Mouse (Mus musculus) G1E (cell line): ENCODE results near the gene Hebp1. TPM values are rescaled to one million over a fixed set of nuclear protein-coding genes. Genes with fewer than 3 reads are reported as not detected.

ENCODE experiments used
- ATAC-seq: 2 replicates; pipeline ENCODE4 v1.8.0; 2016; ENCODE audit warnings: mild to moderate bottlenecking; ENCODE audit not compliant: insufficient number of reproducible peaks, poor library complexity, low FRiP score, severe bottlenecking; ENCODE audit errors: extremely low read depth
- DNase-seq: peaks from one replicate; pipeline ENCODE4 v3.0.0; 2012; ENCODE audit warnings: low spot score
- H3K27me3 ChIP-seq: 2 replicates; pipeline ENCODE4 v1.6.1; 2012; ENCODE audit warnings: mild to moderate bottlenecking, low read length, inconsistent platforms; ENCODE audit not compliant: insufficient read depth
- H3K36me3 ChIP-seq: replicated peaks from 2 replicates; pipeline ENCODE3; 2012; ENCODE audit warnings: mild to moderate bottlenecking, inconsistent platforms
- H3K4me1 ChIP-seq: 2 replicates; pipeline ENCODE4 v1.6.1; 2012; ENCODE audit warnings: low read depth, low read length, inconsistent platforms, mixed read lengths; ENCODE audit not compliant: insufficient read depth
- H3K4me3 ChIP-seq: 2 replicates; pipeline ENCODE4 v1.5.1; 2012; ENCODE audit warnings: low read depth, mild to moderate bottlenecking, inconsistent platforms, low read length, moderate library complexity, mixed read lengths
- H3K9me3 ChIP-seq: replicated peaks from 2 replicates; pipeline ENCODE4 v1.6.1; 2012; ENCODE audit warnings: inconsistent platforms
- CTCF ChIP-seq: IDR thresholded peaks from 2 replicates; pipeline ENCODE4 v1.5.1; 2012; ENCODE audit warnings: low read depth, low read length, inconsistent platforms, mixed read lengths
- GATA1 ChIP-seq: IDR thresholded peaks from 2 replicates; pipeline ENCODE4 v1.6.1; 2012; ENCODE audit warnings: borderline replicate concordance, low read length, inconsistent platforms, mixed read lengths
- GATA2 ChIP-seq: IDR thresholded peaks from 2 replicates; pipeline ENCODE4 v1.6.1; 2012; ENCODE audit warnings: low read depth, low read length, inconsistent platforms, borderline replicate concordance
- POLR2AphosphoS5 ChIP-seq: IDR thresholded peaks from 2 replicates; pipeline ENCODE4 v1.6.1; 2012; ENCODE audit warnings: low read depth, low read length, inconsistent platforms; ENCODE audit not compliant: insufficient replicate concordance
- TAL1 ChIP-seq: conservative IDR thresholded peaks from 2 replicates; pipeline ENCODE4 v1.6.1; 2012; ENCODE audit warnings: low read depth, low read length, inconsistent platforms, mixed read lengths
- polyA plus RNA-seq: library from polyadenylated mRNA; stranded (reverse); fragments of >175 nt; gene quantifications from 2 replicates; pipeline ENCODE4 v1.2.3, GENCODE M21; 2012
- total RNA-seq, 2 experiments: library from RNA; stranded (forward) in 1 of 2; stranded (reverse) in 1 of 2; fragments of 200-1000 nt in 1 of 2; fragments of >200 nt in 1 of 2; fragmentation: Nextera tagmentation in 1 of 2; gene quantifications; 2 replicates each; pipeline ENCODE4 v1.2.3; 2014 to 2017

Hebp1 gene
- total and polyA plus RNA-seq, 3 experiments = 5.6 to 45.4 (median 21.4) TPM

GRCm38 (mm10) chr6:135187076-135187917, 10.5 kb downstream of the Hebp1 start:
- peaks cover 28% of the 10 kb centered on the region for H3K4me1 ChIP-seq
- H3K27me3 ChIP-seq = no peaks in the 10 kb centered on the region
- H3K36me3 ChIP-seq = peaks cover 5% of the 10 kb centered on the region
- H3K9me3 ChIP-seq = peaks cover 6% of the 10 kb centered on the region
- DNase-seq = no peak
- no peak for ATAC-seq
- TF ChIP-seq CTCF (no peak), GATA1 (no peak), POLR2AphosphoS5 (no peak), TAL1 (no peak), GATA2 (no peak)
- H3K4me3 ChIP-seq = no peak overlapping the region

GRCm38 (mm10) chr6:135183961-135184360, 13.9 kb downstream of the Hebp1 start:
- ATAC-seq = no peak
- no peak for DNase-seq
- no peaks in the 10 kb centered on the region for H3K27me3 ChIP-seq
- H3K4me1 ChIP-seq = peaks cover 8% of the 10 kb centered on the region
- H3K36me3 ChIP-seq = peaks cover 3% of the 10 kb centered on the region
- TF ChIP-seq TAL1 (no peak), GATA2 (no peak), GATA1 (no peak), POLR2AphosphoS5 (no peak), CTCF (no peak)
- no peak overlapping the region for H3K4me3 ChIP-seq
- peaks cover 9% of the 10 kb centered on the region for H3K9me3 ChIP-seq

- Histone ChIP-seq H3K36me3 (peaks cover 3% of the 10 kb centered on the region), H3K27me3 (peaks cover 4% of the 10 kb centered on the region; the same call in 1 of the 2 replicates), H3K4me1 (peaks cover 2% of the 10 kb centered on the region; the same call in 1 of the 2 replicates), H3K4me3 (no peak overlapping the region), H3K9me3 (peaks cover 12% of the 10 kb centered on the region)
- no peak for DNase-seq
- no peak for ATAC-seq
- no peak for TF ChIP-seq CTCF
- no peak for TF ChIP-seq POLR2AphosphoS5
- TF ChIP-seq GATA1 = no peak
- no peak for TF ChIP-seq GATA2
- no peak for TF ChIP-seq TAL1
These were observed 14.9 kb downstream of the Hebp1 start for GRCm38 (mm10) chr6:135182925-135183324.

GRCm38 (mm10) chr6:135178599-135178998, 19.2 kb downstream of the Hebp1 start:
- Histone ChIP-seq H3K9me3 (peaks cover 10% of the 10 kb centered on the region), H3K4me1 (0 out of 2 replicates have a peak, but pooled peaks cover 2% of the 10 kb centered on the region), H3K27me3 (peaks cover 4% of the 10 kb centered on the region; the same call in 1 of the 2 replicates), H3K36me3 (no peaks in the 10 kb centered on the region), H3K4me3 (no peak overlapping the region)
- ATAC-seq = no peak
- TF ChIP-seq GATA1 = no peak
- TF ChIP-seq CTCF = no peak
- TF ChIP-seq GATA2 = no peak
- TF ChIP-seq POLR2AphosphoS5 = no peak
- TF ChIP-seq TAL1 = no peak
- DNase-seq = no peak

GRCm38 (mm10) chr6:135177271-135177670, 20.6 kb downstream of the Hebp1 start:
- ATAC-seq = no peak
- Histone ChIP-seq H3K27me3 (peaks cover 4% of the 10 kb centered on the region; the same call in 1 of the 2 replicates), H3K4me3 (no peak overlapping the region), H3K36me3 (no peaks in the 10 kb centered on the region), H3K9me3 (peaks cover 17% of the 10 kb centered on the region), H3K4me1 (0 out of 2 replicates have a peak, but pooled peaks cover 2% of the 10 kb centered on the region)
- TF ChIP-seq GATA1 = no peak
- TF ChIP-seq CTCF = no peak
- TF ChIP-seq GATA2 = no peak
- TF ChIP-seq POLR2AphosphoS5 = no peak
- no peak for TF ChIP-seq TAL1
- DNase-seq = no peak

- DNase-seq = no peak
- peaks cover 4% of the 10 kb centered on the region; the same call in 1 of the 2 replicates for H3K27me3 ChIP-seq
- H3K4me1 ChIP-seq = 0 out of 2 replicates have a peak, but pooled peaks cover 2% of the 10 kb centered on the region
- no peak for ATAC-seq
- TF ChIP-seq POLR2AphosphoS5 = no peak
- TF ChIP-seq CTCF = no peak
- TF ChIP-seq GATA2 = no peak
- no peak for TF ChIP-seq TAL1
- peaks cover 18% of the 10 kb centered on the region for H3K9me3 ChIP-seq
- H3K36me3 ChIP-seq = no peaks in the 10 kb centered on the region
- no peak overlapping the region for H3K4me3 ChIP-seq
These were observed 22.8 kb downstream of the Hebp1 start for GRCm38 (mm10) chr6:135175014-135175413.
